Mouse (Mus musculus) layer of hippocampus, adult 2 months (tissue): ENCODE data around the gene Notch2. TPM values are rescaled to one million over a fixed set of nuclear protein-coding genes. Genes with fewer than 3 reads are reported as not detected.

Source experiments
- DNase-seq, 2 experiments: peaks; one replicate each; pipeline ENCODE4 v3.0.0; 2022; ENCODE audit warnings: low spot score in 2 of 2
- H3K27ac ChIP-seq: fragments of 200-600 bp; 2 replicates; pipeline ENCODE4 v1.8.1; 2022
- H3K4me3 ChIP-seq: fragments of 200-600 bp; 2 replicates; pipeline ENCODE4 v1.8.1; 2022; ENCODE audit warnings: mild to moderate bottlenecking
- CTCF ChIP-seq: fragments of 200-600 bp; conservative IDR thresholded peaks from 2 replicates; pipeline ENCODE4 v1.8.1; 2022; ENCODE audit warnings: antibody characterized with exemption, mild to moderate bottlenecking, moderate library complexity
- total RNA-seq, 2 experiments: library from RNA; stranded (reverse); gene quantifications; 2 replicates each; pipeline ENCODE4 v1.2.3; 2021

Gene Notch2
- total RNA-seq, 2 experiments from 2014 or later = 22.2 to 25.5 TPM

DNA sequence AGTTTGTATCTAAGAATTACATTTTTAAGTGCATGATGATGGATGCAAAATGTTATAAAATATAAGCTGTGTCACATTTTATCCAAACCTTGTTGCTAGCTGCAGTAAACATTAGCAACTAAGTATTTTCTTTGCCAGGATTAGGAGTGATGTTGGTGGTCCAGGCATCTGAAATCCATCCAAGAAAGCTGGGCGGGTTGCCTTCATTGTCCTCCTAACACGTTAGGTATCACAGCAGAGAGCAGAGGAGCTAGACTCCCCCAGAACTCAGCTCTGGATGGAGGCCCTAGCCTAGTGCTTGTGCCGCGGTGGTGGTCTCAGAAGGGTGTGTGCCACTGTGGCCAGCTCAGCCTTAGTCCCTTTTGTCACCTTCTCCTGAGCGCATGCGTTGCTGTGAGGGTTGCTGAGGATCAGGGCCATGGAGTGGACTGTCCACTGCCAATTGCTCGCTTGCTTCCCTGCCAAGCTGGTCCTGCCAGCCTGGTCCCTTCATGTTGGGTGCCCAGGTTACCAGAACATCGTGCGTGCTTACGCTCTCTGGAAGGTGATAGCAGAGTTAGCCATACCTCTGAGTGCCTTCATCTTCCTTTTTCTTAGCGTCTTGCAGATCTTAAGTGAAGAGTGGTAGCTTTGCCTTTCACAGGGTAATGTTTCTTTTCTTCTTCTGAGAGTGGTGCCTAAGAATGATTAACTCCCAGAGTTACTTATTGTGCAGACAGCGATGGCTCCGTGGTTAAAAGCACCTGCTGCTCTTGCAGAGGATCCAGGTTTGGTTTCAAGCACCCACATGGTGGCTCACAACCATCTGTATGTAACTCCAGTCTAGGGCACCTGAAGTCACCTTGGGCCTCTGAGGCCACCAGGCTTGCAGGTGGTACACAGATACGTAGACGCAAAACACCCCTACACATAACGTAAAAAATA is 39.4 kb downstream of the Notch2 start:
- Histone ChIP-seq H3K4me3 (no peak overlapping the region), H3K27ac (peak overlapping the region; percentile 69; the same call in 1 of the 2 replicates)
- no peak for DNase-seq
- no peak for TF ChIP-seq CTCF

- DNase-seq = no peak
- peak overlapping the region; percentile 20 for H3K27ac ChIP-seq
- no peak for TF ChIP-seq CTCF
- no peak overlapping the region for H3K4me3 ChIP-seq
Measured at GRCm38 (mm10) chr3:98053817-98054216, 40.5 kb downstream of the Notch2 start.

- DNase-seq = no peak
- no peak for TF ChIP-seq CTCF
- Histone ChIP-seq H3K27ac (peak overlapping the region; percentile 24), H3K4me3 (no peak overlapping the region)
Measured at GRCm38 (mm10) chr3:98054334-98055007, 41.1 kb downstream of the Notch2 start.

DNA sequence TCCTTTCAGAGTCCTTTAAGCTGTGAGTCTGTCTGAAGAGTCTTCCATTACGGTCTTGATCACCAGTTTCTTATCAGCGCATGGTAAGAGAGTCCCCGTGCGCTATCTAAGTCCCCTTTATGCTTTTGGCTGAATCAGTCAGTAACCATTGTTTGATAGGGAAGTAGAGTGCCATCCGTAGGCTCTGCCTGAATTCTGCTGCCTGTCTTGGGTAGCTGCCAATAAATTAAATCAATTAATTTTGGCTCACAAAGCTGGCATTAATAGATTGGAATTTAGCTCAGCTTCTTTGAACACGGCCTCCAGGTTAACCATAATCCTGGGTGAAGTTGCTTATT is 41.6 kb downstream of the Notch2 start:
- no peak for TF ChIP-seq CTCF
- no peak for DNase-seq
- Histone ChIP-seq H3K4me3 (no peak overlapping the region), H3K27ac (peak overlapping the region; percentile 24)

GRCm38 (mm10) chr3:98055808-98056728 is 42.7 kb downstream of the Notch2 start:
- no peak overlapping the region for H3K4me3 ChIP-seq
- TF ChIP-seq CTCF = no peak
- DNase-seq = no peak
- peak overlapping the region; percentile 24 for H3K27ac ChIP-seq

GRCm38 (mm10) chr3:98056956-98057365 is 43.6 kb downstream of the Notch2 start:
- DNase-seq = no peak
- Histone ChIP-seq H3K4me3 (no peak overlapping the region), H3K27ac (no peak overlapping the region)
- no peak for TF ChIP-seq CTCF

DNA sequence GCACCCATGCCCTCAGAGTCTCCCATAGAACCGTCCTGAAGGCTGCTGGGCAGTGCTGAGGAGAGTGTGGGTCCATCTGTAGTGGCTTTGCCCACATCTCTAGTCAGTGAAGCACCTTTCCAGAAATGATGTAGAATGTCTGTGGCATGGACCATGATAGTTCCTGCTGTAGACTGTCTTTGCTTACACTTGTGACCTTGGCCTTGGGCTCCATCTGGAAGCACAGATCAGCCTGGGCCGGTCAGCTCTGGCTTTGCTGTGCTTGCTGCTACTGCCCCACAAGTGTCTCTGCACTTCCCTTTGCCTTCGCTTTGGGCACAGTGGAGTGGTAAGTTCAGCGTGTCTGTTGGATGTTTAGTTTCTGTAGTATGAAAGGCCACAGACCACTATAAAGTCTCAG is 45.7 kb downstream of the Notch2 start:
- no peak for TF ChIP-seq CTCF
- Histone ChIP-seq H3K4me3 (no peak overlapping the region), H3K27ac (no peak overlapping the region)
- DNase-seq = no peak

- Histone ChIP-seq H3K4me3 (no peak overlapping the region), H3K27ac (peak overlapping the region; percentile 85)
- no peak for TF ChIP-seq CTCF
- DNase-seq = no peak
Measured at GRCm38 (mm10) chr3:98060981-98061660, 47.8 kb downstream of the Notch2 start.

DNA sequence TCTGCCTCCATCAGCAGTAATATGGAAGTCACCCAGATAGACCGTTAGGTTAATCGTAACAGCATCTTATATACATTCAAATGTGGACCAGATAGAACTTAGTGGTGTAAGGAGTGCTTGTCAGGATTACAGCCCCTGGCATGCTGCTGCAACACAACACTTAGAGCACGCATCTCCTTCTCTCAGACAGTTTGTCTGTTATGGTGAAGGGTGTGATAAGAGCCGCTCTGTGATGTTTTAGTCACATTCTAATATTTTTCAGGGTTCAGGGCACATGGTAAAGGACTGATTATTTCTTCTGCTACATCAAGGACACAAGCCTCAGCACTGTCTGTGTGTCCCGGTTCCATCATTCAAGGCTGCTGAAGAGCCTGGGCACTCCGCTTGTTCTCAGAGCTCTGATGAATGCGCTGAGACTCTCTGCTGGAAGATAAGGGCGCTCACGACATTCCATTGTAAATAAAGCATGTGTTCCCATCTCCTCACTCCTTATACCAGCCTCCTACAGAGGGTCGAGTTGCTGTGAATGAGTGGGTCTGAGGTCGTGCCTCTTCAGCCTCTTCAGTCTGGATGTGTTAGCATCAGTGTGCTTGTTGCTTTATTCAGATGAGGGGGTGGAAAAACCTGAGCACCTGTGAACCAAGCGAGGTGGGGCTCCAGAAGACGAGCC is 48.5 kb downstream of the Notch2 start:
- DNase-seq = no peak

DNA sequence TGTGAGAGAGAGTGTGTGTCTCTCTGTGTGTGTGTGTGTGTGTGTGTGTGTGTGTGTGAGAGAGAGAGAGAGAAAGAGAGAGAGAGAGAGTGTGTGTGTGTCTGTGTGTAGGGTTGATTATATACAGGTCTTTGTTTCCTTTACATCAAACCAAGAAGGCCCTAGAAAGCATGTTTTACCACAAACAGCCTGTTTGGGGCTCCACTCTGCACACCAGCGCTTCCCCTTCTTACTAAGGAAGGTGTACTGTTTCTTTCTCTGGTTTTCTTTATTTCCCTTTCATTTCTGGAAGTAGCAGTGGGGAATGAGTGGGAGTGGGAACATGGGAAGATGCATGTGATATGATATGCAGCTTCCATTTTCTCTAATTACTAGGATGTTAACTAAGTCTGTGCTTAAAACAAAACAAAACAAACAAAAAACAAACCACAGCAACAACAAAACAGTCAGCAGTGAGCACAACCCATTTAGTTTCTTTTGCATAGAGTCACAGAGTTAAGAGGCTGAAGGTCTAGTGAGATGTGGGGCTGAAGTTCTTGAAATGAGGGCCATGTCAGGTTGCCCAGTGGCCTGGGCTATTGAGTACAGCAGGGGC is 49.4 kb downstream of the Notch2 start:
- no peak overlapping the region for H3K4me3 ChIP-seq

More for the DNA sequence above, 48.5 kb downstream of the Notch2 start:
- TF ChIP-seq CTCF = no peak
- no peak overlapping the region for H3K4me3 ChIP-seq
- peak overlapping the region; percentile 85 for H3K27ac ChIP-seq

DNA sequence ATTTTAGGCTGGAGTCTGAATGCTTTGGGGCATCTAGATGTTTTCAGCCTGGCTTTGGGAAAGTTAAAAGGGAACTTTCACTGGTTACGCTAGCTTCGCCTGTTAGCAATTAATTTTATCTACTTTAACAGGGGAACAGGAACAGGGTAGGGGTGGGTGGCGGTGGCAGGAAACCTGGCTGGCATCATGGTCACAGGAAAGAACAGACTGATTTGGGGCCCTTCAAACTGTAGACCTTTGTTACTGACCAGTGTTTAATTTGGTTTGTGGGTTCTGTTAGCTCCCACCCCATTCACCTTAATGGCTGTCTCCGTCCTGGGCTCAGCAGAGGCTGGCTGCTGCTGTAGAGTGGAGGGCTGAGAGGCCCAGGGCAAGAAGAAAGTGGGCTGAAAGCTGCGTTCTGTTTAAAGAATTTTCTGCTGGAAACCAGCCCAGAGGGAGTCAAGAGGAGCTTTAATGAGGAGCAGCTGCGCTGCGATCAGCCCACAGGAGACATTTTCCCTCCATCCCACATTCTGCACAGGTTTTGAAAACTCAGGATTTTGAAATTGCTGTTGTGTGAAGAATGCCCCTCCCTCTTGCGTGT is 50.0 kb downstream of the Notch2 start:
- DNase-seq = peak; percentile 57 to 77
- no peak for TF ChIP-seq CTCF
- H3K27ac ChIP-seq = peak overlapping the region; percentile 85
- H3K4me3 ChIP-seq = peak overlapping the region; percentile 10; the same call in 1 of the 2 replicates

More for the DNA sequence above, 49.4 kb downstream of the Notch2 start:
- peak overlapping the region; percentile 85 for H3K27ac ChIP-seq
- DNase-seq = no peak
- no peak for TF ChIP-seq CTCF
